Mouse (Mus musculus) brain, adult 2 months (tissue): Measurements from ENCODE around the gene Zbtb7b.

ENCODE experiments used
- DNase-seq: peaks from one replicate; pipeline ENCODE4 v3.0.0; 2011; ENCODE audit warnings: low read depth, low spot score

Gene Zbtb7b

GRCm38 (mm10) chr3:89365486-89366414 is 28.8 kb downstream of the Zbtb7b start:
- no peak for DNase-seq

GRCm38 (mm10) chr3:89365153-89365485 is 29.5 kb downstream of the Zbtb7b start, which contains the start of gene Dcst1:
Gene Dcst1 (minus strand): TSS chr3:89365253.
- no peak for DNase-seq

- DNase-seq = no peak
Observed at GRCm38 (mm10) chr3:89364631-89365030, 29.9 kb downstream of the Zbtb7b start.

DNA sequence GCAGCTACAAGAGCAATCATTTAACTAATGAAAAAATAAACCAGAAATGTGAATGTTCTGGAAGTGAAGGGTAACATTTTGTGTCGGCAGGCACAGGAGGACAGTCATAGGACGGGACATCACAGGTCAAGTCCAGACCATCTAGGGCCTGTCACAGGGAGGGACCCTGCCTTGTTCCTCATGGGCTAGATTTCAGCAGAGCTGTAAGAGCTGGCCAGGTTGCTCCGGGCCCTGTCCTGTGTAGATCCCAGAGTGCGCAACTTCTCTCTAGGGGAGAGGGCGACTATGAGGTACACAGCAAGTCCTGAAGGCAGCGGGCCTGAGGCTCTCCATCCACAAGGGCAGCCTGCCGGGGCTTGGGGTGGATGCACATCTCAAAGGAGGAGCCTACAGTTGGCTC is 32.9 kb downstream of the Zbtb7b start, which contains the start of gene Dcst2:
Gene Dcst2, plus strand, starts transcription at position 301 of the 400 bp plus-strand sequence.
- DNase-seq = no peak

- DNase-seq = no peak
Observed at GRCm38 (mm10) chr3:89360237-89360636, 34.3 kb downstream of the Zbtb7b start.

- DNase-seq = peak; percentile 48
Observed at GRCm38 (mm10) chr3:89359630-89360029, 34.9 kb downstream of the Zbtb7b start.

DNA sequence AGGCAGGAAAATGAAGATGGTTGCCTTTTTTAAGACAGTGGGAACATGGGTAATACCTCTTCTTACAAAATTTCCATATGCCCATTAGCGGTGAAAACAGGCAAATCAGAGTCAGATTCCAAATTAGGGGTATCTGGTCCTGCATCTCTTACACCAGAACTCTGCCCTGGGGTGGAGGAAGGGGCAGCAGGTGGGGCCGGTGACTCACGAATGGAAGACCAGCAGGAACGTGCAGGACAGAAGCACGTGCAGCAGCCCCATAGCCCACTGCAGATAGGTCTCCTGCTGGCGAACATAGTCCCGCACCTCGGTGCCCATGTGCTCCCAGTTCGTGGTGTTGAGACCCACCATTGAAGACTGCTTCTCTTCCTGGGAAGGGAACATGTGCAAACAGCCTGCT is 38.5 kb downstream of the Zbtb7b start:
- DNase-seq = no peak

- DNase-seq = no peak
Observed at GRCm38 (mm10) chr3:89355512-89355902, 39.1 kb downstream of the Zbtb7b start.

- DNase-seq = peak; percentile 89
Observed at GRCm38 (mm10) chr3:89354816-89355511, 39.6 kb downstream of the Zbtb7b start.

DNA sequence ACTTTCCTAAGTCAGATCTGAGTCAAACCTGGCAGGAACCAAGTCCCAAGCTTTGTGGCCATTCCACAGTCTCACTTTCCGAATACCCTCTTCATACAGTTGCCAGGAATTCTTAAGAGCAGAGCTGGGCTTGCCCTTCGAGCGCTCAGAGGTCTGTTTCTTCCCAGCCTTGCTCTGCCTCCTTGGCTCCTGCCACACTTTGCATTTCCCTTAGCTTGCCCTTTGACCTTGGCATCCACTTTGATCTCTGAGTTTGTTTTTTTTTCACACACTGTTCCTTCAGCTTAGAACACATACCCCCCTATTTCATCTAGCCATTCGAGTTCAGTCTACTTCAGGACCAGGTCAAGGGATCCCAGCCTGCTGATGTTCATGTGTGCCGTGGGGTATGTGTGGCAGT is 43.3 kb downstream of the Zbtb7b start:
- DNase-seq = no peak

DNA sequence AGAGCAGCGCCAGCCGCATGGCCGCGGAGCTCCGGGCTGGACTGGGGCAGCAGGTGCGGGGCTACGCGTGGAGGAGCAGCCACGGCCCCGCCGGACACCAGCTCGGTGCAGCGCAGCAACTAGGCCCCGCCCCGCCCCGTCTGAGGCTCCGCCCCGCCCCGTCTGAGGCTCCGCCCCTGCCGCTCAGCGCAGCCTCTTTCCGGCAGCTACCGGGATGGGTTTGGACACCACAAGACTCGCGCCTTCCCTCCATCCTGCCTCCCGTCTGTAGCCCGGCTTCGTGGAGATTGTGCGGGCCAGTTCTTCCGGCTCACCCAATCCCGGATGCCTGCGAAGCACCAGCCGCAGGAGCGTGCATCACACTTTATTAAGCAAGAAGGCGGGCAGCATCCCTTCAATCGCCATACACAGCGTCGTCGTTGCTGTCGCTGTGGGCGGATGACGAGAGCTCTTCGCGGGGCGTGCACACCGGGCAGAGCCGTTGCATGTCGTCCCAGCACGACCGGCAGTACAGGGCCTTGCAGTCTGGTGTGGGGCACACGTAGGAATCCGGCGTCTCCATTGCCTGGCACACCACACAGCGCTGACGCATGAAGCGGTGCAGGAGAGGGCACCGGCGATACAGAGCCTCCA is 44.6 kb downstream of the Zbtb7b start, which contains the start of gene Adam15:
Gene Adam15, minus strand, starts transcription at position 128 of the 633 bp plus-strand sequence.
- DNase-seq = peak; percentile 94

DNA sequence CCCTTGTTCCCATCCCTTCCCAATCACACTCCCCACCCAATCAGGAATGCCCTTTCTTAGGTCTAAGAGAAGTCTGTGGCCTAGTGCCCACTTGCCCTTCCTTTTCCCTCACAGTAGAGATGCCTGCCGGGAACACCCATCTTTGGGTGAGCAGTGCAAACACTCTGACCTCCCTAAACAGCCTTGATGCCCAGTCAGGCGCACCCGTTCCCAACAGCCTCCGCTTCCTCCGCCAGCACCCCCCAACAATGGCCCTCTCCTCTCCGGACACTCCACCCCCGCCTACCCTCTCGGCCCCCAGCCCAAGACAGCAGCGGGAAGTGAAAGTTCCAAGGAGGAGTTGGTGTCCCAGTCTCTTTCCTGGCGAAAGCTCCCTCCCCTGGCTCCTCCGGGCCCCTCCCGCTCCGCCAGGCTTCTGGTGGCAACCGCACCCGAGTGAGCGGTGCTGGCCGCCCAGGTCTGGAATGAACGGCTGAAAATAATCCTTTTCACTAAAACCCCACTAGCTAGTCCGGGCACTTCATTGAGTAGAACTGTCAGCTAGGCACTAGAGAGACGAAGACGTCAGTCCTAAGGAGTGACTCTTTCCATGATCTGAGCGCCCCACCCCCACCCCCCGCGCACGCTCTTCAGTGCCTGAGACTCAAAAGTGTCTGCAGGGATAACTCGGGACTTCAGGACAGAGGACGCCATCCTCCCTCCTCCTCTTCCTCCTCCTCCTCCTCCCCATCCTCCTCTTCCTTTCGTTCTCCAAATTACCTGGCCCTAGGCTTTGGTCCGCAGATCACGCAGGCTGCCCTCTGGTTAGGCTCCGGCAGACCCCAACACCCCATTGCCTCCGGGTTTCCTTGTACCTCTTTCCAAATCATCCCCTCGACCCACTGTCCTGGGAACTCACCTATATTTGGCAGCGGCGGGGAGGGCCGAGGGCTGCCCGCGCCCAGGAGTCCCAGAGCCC is 45.4 kb downstream of the Zbtb7b start:
- DNase-seq = peak; percentile 57

- no peak for DNase-seq
Observed at GRCm38 (mm10) chr3:89347916-89348315, 46.7 kb downstream of the Zbtb7b start.

- DNase-seq = no peak
Observed at GRCm38 (mm10) chr3:89346815-89347540, 47.6 kb downstream of the Zbtb7b start.

DNA sequence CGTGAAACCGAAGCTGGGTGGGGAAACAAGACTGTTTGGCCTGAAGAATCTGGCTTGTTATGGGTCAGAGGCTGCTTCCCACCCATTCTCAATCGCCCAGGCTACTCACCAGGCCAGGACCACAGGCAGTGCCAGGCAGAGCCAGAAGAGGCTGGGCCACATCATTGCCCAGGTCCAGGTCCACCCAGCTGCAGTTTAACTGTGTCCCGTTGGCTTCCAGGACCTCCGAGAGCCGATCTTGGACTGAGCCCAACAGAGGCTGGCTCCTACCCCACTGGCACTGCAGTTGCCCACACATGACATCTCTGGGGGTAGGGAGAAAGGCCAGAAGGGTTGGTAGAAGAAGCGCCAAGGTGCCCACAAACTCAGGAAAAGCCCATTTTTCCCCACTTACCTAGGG is 51.3 kb downstream of the Zbtb7b start:
- peak; percentile 25 for DNase-seq

GRCm38 (mm10) chr3:89341794-89342193 is 52.8 kb downstream of the Zbtb7b start:
- DNase-seq = no peak

- peak; percentile 79 for DNase-seq
Observed at GRCm38 (mm10) chr3:89340465-89340864, 54.1 kb downstream of the Zbtb7b start.

- peak; percentile 64 for DNase-seq
Observed at GRCm38 (mm10) chr3:89339416-89339815, 55.2 kb downstream of the Zbtb7b start.

DNA sequence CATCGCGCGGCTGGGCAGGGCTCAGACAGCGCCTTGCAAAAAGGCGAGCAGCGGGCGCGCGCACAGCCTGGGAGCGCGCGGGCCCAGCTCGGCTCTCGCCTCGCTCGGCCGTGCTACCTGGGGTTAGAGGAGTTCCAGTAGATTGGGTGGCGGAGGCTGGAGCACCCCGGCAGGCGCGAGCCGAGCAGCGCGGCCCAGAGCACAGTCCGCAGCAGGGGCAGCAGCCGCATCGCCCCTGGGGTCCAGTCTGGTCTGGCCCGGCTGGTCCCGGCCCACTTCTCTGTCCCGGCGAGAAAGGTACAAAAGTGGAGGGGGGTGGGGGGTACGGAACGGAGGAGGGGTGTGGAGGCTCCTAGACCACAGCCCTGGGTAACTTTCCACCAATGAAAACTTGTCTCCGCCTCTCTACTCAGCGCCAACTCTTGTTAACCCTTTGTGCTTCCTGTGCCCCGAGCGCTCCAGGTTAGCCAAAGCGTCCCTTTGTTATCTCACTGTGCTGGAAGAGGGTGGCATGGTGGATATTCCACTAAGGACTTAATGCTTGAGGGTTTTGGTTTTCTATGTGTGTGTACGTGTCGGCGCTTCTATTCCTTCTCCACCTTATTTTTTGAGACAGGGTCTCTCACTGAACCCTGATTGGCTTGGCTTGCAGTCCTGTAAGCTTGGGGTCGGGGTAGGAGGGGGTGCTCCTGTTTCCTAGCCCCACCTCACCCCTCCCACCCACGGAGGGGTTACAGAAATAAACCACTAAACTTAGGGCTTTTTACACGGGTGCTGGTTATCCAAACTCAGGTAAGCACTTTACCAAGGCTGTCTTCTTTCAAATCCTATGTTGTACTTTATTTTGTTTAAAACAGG is 56.6 kb downstream of the Zbtb7b start, which contains the start of gene Efna4:
Gene Efna4, minus strand, starts transcription at position 308 of the 858 bp plus-strand sequence.
- peak; percentile 31 for DNase-seq
